Mouse (Mus musculus): Measurements from ENCODE around the gene Bbs5.
"Not testable (repeated sequence)": the region's sequence is repeated elsewhere in the genome, so short reads cannot be mapped to it uniquely, and the experiment has no call there.

Gene Bbs5

GRCm38 (mm10) chr2:69668414-69668813 is 21.4 kb downstream of the Bbs5 start:
- DNase-seq (ENCODE audit: extremely low read depth, insufficient read length, low spot score) = no peak

DNA sequence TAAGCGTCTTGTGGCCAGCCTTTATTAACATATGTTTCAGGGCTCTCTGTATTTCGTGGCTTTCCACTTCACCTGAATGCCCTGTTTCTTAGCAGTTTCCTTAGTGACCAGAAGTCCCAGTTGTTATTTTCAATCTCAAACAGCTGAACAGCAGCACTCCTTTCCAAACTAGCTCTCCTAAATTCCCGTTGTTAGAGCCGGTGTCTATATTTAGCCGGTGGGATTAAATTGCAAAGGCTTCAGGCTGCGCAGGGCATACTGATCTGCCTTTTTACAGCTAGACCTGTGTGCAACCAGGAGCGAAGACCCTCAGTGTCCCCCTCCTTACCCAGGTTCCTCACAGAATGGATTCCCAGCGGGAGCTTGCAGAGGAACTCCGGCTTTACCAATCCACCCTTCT is 22.9 kb downstream of the Bbs5 start, which contains the start of gene Klhl41:
Klhl41 (plus strand) TSS at position 268 of the 400 bp plus-strand sequence.
- no peak for DNase-seq (ENCODE audit: extremely low read depth, insufficient read length, low spot score)

GRCm38 (mm10) chr2:69673723-69674122 is 26.8 kb downstream of the Bbs5 start:
- DNase-seq (ENCODE audit: extremely low read depth, insufficient read length, low spot score) = no peak

GRCm38 (mm10) chr2:69675266-69675665 is 28.3 kb downstream of the Bbs5 start:
- DNase-seq (ENCODE audit: extremely low read depth, insufficient read length, low spot score) = no peak

DNA sequence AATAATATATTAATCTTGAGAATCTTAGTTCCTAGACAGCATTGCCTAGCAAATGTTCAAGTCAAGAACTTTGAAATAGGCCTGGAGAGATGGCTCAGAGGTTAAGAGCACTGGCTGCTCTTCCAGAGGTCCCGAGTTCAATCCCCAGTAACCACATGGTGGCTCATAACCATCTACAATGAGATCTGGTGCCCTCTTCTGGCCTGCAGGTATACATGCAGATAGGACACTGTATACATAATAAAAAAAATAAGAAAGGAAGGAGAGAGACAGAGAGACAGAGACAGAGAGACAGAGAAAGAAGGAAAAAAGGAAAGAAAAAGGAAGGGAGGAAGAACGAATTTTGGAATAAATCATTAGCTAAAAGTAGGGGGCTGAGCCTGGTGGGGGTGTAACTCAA is 29.7 kb downstream of the Bbs5 start:
- peak; percentile 17 for DNase-seq (ENCODE audit: extremely low read depth, insufficient read length, low spot score)

GRCm38 (mm10) chr2:69677215-69677614 is 30.2 kb downstream of the Bbs5 start:
- DNase-seq (ENCODE audit: extremely low read depth, insufficient read length, low spot score) = not testable (repeated sequence)

DNA sequence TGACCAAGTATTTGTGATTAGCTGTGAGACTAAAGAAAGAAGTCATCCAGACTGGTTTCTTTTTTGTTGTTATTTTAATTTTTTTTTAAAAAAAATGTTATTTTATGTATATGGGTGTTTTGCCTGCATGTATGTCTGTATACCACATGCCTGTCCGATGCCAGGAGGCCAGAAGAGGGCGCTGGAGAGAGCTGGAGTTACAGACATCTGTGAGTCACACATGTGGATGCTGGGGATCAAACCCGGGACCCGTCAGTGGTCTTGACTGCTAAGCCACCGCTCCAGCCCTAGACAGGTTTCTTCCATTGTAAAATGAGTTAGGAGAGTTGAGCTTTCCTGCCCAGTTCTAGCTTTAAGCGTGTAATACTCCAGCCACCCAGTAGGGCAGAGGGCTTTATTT is 33.0 kb downstream of the Bbs5 start:
- no peak for DNase-seq (ENCODE audit: extremely low read depth, insufficient read length, low spot score)

DNA sequence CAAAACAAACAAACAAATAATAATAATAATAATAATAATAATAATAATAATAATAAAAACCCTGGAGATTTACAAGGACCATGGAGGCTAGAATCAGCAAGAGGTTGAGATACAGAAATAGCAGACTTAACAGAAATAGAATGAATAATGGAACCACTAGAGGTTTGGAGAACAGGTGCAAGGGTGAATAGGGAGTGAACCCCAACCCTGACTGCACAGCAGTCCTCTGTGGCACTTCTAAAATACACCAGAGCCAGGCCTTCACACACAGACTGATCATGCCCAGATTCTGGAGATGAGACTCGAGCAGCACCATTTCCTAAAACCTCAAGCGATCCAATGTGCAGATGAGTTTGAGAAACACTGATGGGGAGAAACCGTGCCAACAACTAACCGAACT is 35.0 kb downstream of the Bbs5 start:
- DNase-seq (ENCODE audit: extremely low read depth, insufficient read length, low spot score) = no peak

- DNase-seq (ENCODE audit: extremely low read depth, insufficient read length, low spot score) = no peak
Observed at GRCm38 (mm10) chr2:69683036-69683805, 36.2 kb downstream of the Bbs5 start.

DNA sequence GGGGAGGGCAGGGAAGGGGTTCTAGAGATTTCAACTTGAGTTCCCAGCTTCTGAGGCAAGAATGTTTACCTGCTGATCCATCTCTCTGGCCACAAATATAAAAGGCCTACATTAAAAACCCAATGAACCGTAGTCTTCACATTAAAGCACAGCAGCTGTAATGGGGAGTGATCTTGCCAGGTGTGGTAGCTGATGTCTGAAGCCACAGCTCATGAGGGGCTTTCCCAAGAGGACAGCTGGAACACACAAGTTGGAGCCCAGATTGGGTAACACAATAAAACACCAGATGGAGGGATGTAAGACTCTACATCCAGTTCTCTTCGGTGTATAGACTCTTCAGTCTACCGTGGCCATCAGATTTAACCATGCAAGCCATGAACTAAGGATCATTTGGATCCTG is 37.5 kb downstream of the Bbs5 start:
- no peak for DNase-seq (ENCODE audit: extremely low read depth, insufficient read length, low spot score)

DNA sequence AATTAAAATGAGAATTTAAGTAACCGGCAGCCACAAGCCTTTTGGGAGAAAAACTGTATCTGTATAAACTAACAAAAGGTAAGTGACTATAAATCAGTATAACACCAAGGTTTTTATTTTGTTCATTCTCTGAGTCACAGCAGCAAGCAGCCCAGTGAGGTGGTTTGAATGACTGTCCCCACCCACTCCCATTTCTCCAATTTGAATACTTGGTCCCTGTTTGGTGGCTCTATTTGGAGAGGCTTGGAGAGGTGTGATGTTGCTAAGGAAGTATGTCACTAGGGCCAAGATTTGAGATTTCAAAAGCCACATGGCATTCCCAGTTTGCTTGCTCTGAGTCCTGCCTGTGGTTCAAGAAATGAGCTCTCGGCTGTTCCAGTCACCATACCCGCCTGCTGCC is 43.2 kb downstream of the Bbs5 start:
- DNase-seq (ENCODE audit: extremely low read depth, insufficient read length, low spot score) = no peak

DNA sequence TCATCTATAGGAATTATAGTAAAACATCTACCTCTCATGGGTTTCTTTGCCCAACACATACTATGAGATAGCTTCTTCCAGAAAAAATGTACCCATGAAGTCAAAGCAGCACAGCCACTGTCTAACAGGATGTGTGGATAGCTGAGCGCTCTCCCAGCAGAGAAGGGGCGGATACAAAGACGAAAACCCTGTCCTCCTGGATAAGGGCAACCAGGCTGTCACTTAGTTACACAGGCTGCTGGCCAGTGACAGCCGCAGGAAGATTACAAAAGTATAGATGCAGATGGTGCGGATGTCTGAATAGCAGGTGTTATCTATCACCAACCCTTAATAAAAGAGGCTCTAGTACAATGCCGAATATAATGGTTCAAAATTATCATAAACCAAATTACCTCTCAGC is 43.9 kb downstream of the Bbs5 start:
- DNase-seq (ENCODE audit: extremely low read depth, insufficient read length, low spot score) = no peak

GRCm38 (mm10) chr2:69693501-69693900 is 46.5 kb downstream of the Bbs5 start:
- no peak for DNase-seq (ENCODE audit: extremely low read depth, insufficient read length, low spot score)

- no peak for DNase-seq (ENCODE audit: extremely low read depth, insufficient read length, low spot score)
Observed at GRCm38 (mm10) chr2:69700446-69700845, 53.5 kb downstream of the Bbs5 start.

DNA sequence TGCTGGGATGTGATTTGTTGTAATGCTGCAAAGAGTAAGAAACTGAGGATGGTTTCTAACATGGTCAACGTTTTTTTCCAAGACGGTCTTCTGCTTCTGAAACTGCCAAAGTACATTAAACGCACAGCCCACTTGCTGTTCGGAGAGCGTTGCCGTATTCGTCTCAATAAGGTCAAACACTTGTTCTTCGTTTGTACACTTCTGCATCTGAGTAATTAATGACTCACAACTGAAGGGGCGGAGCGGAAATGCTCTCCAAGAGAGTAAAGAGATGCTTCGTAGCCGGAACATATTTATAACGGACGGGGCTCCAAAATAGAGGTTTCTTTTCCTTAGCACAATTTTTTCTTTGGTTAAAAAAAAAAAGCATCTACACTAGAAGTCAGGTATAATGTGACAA is 65.2 kb downstream of the Bbs5 start:
- DNase-seq (ENCODE audit: extremely low read depth, insufficient read length, low spot score) = no peak

DNA sequence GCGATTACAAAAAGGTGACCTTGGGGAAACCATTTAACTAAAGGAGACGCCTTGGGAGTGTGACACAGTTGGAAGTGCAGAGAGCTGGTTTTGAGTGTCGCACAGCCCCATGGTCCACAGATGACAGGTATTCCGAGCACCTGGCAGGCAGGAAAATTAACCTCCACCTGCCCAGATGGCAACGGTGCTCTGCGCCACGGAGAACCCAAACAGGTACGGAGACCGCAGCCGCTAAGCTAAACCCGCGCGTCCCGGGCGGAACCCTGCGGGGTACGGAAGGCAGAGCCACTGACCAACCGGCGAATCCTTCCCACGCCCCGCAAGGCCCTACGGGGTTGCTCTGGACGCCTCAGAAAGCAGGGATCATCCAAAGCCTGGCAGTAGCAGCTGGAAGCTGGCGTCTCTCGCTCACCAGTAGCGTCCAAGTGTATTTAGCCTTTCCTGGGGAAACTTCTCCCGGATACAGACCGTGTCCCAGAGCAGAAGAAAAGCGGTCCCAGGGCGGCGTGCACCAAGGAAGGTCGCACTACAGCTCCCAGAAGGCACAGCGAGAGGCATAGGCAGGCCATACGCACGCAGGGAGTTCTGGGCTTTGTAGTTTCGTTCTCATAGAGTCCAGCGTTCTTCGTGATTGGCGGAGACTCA is 66.1 kb downstream of the Bbs5 start, which contains the start of gene Fastkd1:
Fastkd1 (minus strand) TSS at position 536 of the 645 bp plus-strand sequence.
- DNase-seq (ENCODE audit: extremely low read depth, insufficient read length, low spot score) = peak; percentile 81

DNA sequence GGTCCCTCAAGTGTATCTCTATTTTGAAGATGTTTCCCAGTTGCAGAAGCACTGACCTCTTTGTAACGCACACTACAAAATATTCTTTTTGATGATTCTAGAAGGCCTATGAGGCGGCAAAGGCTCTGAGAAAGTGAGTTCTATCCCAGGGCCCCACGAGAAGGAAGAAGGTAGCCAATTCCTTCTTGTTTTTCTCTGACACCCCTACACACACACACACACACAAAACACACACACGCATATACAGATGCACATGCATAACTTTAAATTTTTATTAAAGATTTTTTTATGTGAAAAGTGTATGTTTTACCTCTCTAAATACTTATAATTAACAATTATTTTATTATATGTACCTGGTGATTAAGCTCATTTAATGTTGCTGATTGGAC is 66.6 kb downstream of the Bbs5 start:
- no peak for DNase-seq (ENCODE audit: extremely low read depth, insufficient read length, low spot score)

- DNase-seq (ENCODE audit: extremely low read depth, insufficient read length, low spot score) = no peak
Observed at GRCm38 (mm10) chr2:69714126-69714525, 67.2 kb downstream of the Bbs5 start.

DNA sequence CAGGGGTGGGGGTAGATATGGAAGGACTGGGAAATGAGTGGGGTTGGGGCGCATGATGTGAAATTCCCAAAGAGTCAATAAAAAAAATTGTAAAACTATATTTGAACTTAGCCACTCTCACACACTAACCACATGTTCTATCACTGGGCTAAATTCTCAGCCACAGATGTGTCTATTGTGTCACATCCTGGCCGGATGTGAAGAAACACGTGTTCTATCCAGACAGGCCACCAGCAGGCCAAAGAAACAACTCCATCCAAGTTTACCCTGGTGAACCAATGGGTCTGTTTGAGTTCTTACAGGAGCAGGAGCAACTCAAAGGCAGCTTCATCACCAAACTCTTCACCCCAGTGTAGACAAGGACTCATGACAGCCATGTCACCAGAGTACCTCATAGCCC is 69.5 kb downstream of the Bbs5 start:
- no peak for DNase-seq (ENCODE audit: extremely low read depth, insufficient read length, low spot score)

Data from 3134 (cell line).